Mouse (Mus musculus) frontal cortex, postnatal 10 days (tissue): Measurements from ENCODE around the gene Irf2.

ENCODE experiments used
- DNase-seq, 2 experiments: peaks; one replicate each; pipeline ENCODE4 v3.0.0; 2022; ENCODE audit warnings: low spot score in 2 of 2, mixed read lengths in 1 of 2

The Irf2 gene

DNA sequence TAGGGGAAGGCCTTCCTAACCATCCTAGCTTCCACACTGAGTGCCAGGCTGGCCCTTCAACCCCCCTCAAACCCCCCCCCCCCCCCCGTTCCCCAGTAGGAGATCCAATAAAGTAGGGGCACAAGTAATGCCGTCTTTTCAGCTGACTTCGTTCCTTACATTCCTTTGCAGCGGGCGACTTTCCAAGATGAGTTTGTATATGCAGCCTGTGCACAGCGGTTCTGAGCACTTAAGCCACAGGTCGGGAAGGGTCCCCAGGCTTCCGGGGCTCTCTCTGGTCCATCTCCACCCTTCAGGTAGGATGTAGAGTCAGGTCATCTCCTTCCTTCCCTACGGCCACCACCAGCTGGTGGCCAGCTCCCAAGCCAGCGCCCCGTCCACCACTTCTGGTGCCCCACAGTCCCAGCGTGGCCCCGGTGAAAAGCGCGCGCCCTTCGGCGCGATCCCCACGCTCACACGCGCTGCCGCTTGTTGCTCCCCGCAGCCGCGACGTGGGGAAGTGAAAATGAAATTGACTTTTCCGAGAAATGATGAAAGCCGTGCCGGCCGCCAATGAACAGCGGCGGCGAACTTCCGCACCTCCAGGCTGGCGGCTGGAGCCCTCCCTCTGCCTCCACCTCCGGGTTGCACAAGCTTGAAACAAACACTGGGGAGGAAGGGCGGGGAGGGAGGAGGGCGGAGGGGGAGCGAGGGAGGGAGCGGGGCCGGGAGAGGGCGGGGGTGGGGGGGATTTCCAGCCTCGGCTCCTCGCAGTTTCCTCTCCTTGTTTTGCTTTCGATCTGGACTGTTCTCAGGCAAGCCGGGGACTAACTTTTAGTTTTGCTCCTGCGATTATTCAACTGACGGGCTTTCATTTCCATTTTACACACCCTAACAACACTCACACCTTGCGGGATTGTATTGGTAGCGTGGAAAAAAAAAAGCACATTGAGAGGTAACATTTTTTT is at the start of gene Irf2:
Irf2 (plus strand) TSS at position 730 of the 947 bp plus-strand sequence.
- peak; percentile 71 to 72 for DNase-seq

DNA sequence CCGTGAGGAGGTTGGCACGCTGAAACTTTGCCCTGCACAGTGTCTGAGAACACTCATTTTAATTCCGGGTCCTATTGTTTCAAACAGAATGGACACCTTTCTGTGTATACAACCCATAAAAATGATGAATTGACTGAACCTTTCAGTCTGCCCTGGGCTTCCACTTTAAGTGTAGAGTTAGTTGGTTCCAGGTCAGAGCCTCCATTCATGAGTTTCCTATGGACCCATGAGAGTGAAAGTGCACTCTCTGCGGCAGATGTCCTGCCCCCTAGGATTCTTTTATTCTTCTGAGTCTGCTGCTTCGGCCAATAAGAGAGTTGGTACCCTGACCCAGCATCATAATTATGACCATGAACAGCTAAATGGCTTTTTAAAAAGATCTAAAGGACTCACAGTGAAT is 49.4 kb upstream of the Irf2 start:
- DNase-seq, result no peak

DNA sequence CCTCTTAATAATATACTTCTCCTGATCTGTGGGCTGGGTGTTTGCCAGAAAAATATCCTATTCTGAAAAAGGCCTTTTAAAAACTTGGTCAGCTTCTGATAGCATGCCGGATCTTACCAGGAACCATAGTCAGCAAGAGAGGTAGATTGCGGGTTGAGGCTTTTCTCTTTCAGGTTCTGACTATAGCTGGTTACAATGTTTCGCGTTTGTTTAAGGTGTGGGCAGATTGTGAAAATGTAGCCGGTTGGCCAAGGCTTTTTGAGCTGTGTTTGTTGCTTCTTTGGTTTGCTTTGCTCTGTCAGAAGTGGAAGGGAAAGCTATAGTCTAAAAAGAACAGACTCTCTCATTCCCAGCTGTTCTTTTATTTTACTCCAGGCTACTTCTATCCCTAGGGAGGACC is 49.0 kb upstream of the Irf2 start:
- no peak for DNase-seq

DNA sequence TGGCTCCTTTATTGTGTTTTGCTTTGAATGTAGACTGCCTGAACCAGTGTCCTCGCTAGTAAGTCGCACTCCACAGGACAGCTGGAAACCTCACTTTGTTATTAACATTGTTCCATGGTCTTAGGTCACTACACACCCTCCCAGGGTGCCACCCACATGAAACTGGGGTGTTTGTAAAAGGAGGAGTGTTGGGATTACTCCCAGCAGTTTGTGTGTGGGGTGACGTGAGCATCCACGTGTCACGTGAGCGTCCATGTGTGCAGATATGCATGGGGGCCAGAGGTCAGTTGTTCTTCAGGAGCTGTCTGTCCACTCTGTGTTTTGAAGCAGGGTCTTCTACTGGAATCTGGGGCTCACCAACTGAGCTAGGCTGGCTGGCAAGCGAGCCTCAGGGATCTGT is 48.2 kb upstream of the Irf2 start:
- DNase-seq, result no peak

DNA sequence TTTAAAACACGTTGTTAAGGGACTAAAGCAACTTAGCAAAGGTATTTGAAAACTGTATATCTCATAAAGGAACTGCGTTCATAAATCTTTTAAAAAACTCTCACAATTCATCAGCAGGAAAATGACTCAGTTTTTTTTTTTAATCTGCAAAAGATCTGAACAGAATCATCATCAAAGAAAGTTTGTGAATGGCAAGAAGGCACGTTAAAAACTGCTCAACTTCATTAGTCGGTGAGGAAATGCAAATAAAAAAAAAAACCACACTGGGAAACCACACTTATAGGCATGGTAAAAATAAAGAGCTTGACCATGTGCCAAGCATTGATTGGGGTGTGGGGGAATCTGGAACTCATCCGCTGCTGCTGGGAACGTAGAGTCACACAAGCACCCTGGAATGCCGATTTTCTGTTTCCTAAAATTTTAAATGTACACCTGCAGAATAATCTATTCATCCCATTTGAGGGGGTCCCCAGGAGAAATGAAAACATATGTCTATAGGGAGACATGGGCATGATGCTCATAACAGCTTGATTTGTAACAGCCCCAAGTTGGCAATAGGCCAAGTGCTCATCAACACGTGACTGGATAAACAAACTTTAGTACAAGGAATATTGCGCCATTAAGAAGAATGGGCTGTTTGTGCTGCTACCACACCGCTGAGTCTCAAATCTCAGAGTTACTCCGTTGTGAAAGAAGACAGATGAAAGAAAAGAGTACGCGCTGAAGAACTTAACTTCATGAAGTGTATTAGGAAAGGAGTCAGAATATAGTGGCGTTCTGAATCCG is 43.1 kb upstream of the Irf2 start:
- DNase-seq, result no peak

DNA sequence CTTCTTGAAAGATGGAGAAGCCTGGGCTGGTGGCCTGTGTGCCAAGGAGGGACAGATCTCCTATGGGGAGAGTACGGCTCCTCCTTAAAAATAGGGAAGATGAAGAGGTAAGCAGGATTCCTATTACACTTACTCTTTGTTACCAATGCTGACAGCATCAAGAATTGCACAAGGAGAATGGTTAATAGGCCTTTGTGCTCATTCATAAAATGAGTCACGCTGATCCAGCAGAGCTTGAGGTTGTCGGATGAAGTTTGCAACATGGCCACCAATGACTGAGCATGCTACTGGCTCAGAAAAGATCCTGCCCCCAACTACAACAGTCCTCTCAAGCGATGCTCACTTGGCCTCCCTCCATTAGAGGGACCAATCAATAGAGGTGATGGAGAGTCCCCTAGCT is 42.0 kb upstream of the Irf2 start:
- DNase-seq, result no peak

DNA sequence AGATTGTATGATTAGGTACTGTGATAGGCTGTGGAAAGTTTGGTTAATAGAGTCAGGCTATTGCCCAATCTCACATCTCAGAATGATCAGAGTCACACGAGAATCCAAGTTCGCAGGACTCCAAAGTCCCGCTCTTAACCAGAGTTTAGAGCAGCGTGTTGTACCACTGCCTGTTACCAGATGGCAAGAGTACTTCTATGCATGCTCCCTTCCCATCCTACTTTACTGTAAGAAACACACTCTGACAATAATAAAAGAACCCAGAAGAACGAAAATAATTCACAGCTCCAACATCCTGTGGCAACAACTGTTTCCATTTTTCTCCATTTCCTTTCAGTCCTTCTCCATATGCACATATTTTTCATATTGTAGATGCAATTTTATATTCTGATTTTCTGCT is 41.4 kb upstream of the Irf2 start:
- no peak for DNase-seq

DNA sequence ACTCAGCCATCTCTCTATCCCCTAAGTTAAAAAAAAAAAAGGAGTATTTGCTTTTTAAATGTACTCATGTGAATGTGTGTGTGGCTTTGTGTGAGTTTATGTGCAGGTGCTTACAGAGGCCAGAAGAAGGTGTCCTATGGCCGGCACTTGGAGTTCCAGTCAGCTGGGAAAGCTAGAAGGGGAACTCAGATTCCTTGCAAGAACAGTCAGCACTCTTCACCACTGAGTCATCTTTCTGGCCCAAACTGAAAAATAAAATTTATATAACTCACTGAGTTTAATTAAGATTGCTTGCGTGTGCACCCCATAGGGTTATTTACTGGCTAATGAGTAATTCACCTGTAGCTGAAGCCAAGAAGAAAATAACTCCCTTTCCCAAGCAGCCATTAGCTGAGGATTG is 34.4 kb upstream of the Irf2 start:
- no peak for DNase-seq

DNA sequence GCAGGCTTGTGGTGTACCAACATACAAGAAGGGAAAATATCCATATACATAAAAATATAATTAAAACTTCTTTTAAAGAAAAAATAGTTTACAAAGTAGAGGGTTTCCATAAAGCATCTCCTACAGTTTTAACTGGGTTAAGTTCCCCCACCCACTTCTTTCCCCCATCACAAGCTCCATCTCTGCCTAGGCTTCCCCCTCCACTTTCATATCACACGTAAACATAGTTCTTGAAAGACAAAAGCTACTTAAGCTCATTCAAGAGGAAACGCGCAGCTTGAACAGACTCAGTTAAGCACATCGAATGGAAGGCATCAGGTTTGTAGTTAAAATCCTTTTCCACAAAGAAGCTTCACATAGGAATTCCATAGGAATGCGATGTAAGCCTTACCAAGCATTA is 32.8 kb upstream of the Irf2 start:
- no peak for DNase-seq

DNA sequence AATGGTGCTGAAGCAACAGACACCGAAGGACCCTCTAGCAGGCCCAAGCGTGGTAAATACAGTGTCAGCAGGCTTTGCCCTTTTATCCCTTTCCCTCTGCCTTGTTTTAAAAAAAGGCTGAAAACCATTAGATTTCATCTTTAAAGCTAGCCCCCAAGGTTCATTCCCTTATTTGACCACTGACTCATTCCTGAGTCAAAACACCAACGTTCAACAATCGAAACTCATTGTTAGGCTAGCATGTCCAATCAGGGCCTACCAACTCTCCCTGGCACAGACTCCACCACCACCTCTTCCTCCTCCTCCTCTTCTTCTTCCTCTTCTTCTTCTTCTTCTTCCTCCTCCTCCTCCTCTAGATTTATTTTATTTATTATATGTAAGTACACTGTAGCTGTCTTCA is 30.2 kb upstream of the Irf2 start:
- DNase-seq, result no peak

DNA sequence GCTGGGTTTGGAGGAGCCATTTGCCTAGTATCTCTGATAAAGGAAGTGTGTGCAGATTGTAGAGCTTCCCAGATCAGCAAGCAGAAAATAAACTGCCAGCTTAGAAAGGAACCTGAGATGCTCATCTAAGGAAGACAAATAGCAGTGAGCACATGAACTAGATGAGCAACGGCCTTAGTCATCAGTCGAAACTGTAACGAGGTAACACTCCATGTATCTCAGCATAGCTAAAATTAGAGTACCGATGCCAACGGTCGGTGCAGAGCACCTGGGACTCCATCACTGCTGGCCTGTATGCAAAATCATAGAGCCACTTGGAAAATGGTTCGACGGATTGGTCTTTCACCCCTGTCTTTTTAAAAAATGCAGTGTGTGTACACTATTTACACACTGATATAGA is 29.2 kb upstream of the Irf2 start:
- DNase-seq, result no peak

DNA sequence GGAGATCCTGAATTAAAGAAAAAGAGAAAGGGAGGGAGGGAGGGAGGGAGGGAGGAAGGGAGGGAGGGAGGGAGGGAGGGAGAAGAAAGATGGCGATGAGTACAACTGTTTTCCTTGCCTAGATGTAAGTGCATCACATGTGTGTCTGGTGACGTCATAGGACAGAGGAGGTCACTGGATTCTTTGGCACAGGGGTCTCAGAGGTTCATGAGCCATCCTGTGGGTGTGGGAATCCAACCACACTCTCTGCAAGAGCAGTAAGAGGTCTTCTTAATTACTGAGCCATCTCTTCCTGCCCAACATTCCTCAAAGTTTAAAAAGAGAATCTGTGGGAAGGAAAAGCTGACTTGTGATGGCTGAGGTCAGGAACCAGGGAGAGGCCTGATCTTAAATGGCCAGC is 28.0 kb upstream of the Irf2 start:
- no peak for DNase-seq

DNA sequence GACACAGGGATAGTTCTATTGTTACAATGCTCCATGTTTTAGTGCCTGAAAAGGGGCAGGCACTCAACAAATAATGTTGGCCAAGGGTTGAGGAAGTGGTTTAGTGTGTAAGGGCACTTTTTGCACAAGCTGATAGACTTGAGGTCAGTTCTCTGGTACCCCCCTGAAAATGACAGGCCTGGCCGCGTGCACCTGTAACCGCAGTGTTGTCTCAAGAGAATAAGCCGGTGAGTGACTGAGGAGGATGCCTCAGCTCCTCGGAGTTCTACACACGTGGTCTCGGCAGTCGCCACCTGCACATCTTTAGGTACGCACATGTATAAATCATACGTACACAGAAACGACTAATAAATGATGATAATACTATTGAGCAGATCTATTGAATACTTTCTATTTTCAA is 26.4 kb upstream of the Irf2 start:
- no peak for DNase-seq

DNA sequence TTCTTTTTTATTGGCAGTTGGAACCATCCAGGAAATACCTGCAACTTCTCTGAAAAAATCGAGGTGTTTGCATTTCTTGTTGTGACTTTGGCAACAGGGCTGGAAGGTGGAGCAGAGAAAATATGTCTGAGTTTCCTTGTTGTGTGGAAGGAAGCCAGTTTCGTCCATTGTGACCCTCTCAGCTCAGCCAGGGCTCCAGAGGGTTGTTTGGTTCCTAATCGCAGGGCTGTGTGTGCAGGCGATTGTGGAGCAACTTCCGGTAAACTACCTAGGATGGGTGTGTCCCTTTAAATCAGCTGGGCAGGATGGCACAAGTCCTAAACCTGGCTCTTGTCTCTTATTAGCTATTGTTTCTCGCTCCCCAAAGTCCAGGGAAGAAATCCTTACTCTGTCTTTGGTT is 25.7 kb upstream of the Irf2 start:
- no peak for DNase-seq

DNA sequence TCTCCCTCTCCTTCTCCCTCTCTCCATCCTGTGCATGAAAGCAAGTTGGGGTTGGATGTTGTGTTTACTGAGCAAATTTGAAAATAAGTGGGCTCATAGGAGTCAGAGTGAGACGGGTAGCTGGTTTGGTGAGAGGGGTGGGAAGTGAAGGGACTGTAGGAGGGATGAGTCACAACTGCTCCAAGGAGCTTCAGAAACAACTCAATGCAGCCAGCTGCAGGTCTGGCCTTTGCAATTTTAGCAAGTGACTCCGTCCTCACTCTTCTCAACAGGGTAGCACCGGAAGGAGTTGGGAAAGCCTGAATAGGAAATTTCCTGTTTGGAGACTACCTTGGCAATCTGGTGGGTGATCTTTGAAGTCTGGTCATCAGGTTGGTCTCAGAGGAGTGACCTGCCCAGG is 25.1 kb upstream of the Irf2 start:
- no peak for DNase-seq

DNA sequence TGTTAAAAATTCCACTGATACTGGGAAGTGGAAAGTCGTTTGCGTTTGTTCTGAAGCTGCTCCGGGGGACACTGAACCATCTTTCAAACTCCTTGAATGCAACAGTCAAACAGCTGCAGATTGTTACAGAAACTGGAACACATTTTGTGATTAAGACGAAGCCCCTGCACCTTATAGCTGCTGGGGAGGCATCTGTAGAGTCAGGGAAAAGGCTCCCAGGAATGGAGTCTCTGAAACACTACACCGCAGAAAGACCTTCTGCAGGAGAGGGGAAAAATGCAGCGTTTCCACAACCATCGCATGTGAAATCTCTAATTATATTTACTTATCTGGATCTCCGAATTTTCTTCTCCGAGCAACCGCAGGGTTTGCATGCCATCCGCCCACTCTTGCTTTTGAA is 23.1 kb upstream of the Irf2 start:
- no peak for DNase-seq

DNA sequence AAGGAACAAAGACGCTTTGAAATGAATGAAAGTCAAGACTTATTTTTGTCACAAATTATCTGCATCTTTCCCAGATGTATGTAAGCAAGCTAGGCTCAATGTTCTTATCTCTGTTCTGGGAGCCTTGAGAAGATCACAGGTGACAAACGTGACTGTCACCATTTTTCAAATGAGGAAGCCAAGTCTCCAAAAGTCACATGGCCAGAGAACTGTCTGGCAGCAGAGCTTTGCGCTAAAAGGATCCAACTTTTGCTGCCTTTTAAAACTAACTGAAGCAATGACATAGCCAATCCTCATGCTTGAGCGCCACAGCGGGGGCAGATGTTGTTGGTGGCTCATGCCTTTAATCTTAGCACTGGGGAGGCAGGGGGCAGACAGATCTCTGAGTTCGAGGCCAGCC is 22.4 kb upstream of the Irf2 start:
- DNase-seq, result no peak

DNA sequence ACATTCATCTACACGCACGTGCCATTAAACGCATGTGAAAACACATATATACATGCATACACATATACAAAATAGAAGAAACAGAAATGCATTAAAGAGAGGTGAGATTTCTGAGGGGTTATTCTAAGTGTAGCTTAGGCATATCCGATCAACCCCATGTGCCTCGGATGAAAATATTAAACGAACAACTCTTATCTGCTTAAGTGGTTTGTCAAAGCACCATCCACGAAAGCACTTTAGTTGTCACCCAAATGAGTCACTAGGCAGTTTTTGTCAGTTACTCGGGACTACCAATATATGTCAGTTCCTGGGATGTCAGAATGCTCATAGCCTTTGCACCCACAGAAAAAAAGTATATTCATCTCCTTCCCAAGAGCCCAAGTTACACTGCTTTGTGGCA is 21.2 kb upstream of the Irf2 start:
- DNase-seq, result no peak

DNA sequence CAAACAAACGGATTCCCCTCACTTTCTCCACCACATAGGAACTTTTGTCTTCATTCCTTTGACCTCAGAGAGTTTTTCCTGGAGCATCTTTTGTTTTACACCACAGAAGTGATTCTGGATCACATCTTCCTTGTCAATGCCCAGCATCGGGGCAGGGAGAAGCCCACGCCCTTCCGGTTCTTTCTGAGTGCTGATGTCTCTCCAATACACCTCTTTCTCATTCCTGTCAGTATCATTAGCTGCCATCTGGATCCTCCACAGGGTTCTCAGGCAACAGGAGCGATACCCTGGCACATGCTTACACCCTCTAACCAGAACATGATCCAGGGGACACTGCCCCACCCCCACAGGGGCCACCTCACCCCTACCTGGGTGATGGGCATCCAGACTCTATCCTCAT is 20.8 kb upstream of the Irf2 start:
- no peak for DNase-seq

DNA sequence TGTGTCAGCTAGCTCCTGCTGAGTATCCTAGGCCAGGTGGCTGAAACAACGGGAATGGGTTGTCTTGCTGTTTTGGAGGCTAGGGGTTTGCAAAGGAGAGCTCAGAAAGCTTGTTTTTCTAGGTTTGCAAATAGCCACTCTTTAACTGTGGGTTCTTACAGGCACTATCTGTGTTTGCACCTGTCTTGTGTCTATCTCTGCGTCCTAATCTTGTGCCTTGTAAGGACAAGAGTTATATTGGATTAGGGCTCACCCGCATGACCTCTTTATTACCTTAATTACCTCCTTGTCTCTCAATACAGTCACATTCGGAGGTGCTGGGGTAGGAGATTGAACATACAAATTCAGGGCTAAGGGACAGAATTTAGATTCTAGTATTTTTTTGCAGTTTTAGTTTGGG is 18.9 kb upstream of the Irf2 start:
- DNase-seq, result no peak

DNA sequence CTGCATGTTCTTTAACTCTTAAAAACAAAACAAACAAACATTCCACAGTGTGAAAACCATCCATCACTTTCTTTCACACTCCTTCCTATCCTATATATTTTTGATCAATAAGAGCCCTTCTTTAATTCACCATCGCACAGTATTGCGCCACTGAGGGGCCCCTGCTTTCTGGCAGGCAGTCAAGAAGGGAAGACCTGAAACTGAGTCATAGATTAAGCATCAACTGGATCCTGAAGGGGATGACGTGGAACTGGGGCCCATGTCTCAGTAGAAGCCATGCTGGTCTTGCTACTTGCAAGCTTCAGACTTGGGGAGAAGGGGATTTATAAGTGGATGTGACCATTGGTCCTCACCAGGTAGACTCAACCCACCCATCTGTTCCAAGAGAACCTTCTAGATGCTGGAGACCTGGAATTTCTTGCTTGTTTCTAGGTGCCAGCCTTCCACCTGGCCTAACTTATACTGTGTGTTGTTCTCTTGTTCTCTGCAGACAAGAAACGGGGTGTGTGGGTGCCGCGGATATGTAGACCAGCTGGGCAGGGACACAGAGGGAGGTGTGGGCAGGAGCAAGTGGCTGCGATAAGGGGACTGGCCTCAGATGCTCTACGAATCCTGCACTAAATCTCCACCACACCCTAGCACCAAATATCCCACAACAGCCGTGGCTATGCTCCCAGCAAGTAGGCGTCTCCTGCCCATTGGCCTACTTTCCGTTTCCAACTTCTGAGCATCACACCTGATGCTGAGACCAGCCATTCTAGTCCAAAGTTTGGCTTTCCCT is 18.3 kb upstream of the Irf2 start:
- no peak for DNase-seq

DNA sequence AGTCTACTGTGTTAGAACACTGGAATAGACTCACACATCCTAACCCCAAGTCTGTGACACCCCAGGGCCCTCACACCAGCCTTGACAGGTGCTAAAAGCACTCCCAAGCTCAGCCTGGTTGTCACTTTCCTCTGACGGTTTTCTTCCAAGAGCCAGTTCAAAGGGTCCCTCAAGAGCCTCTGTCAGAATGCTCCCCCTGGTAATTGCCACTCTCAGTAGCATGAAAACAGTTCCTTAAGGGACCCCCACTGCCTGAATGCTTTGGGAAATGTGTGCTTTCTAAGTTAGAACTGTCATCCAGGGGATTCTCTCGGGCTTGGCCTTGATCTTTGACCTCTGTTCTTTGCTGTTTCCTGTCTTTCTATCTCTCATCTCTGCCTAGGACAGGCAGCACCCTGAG is 17.0 kb upstream of the Irf2 start:
- no peak for DNase-seq
